Mouse (Mus musculus): ENCODE measurements around the gene Rusc2. TPM values are rescaled to one million over a fixed set of nuclear protein-coding genes. Genes with fewer than 3 reads are reported as not detected.

The Rusc2 gene
- total RNA-seq (2017): 2.8 and 4.8 TPM in 2 replicates

- ATAC-seq (replicated peaks in 1 of 2; ENCODE audit: insufficient read depth in 1 of 2, low FRiP score in 2 of 2, low TSS enrichment in 1 of 2, low read depth in 1 of 2, poor library complexity in 2 of 2, severe bottlenecking in 2 of 2): peak; percentile 63 to 64
Observed at GRCm38 (mm10) chr4:43381408-43382154, at the start of gene Rusc2. TSS of gene Rusc2 (plus strand) at chr4:43381979.

GRCm38 (mm10) chr4:43334771-43335170, 47.0 kb upstream of the Rusc2 start:
- ATAC-seq (replicated peaks in 1 of 2; ENCODE audit: insufficient read depth in 1 of 2, low FRiP score in 2 of 2, low TSS enrichment in 1 of 2, low read depth in 1 of 2, poor library complexity in 2 of 2, severe bottlenecking in 2 of 2): no peak

DNA sequence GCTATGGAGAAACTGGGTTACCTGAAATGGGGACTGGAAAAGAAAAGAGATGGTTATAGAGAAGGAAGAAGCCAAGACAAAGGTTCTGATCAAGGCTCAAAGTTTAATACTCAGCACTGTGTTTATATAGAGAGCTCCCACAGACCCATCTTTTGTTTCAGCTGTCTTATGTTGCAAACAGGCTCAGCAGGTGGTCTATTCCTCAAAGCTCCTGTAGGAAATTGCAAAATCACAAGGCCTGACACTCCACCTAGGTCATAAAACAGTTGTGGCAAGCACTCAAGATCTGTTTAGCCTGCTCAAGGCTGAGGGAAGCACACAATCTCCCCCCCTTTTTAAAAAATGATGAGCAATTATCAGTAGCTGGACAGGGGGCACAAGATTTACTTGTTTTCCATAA, 45.6 kb upstream of the Rusc2 start:
- no peak for ATAC-seq (replicated peaks in 1 of 2; ENCODE audit: insufficient read depth in 1 of 2, low FRiP score in 2 of 2, low TSS enrichment in 1 of 2, low read depth in 1 of 2, poor library complexity in 2 of 2, severe bottlenecking in 2 of 2)

DNA sequence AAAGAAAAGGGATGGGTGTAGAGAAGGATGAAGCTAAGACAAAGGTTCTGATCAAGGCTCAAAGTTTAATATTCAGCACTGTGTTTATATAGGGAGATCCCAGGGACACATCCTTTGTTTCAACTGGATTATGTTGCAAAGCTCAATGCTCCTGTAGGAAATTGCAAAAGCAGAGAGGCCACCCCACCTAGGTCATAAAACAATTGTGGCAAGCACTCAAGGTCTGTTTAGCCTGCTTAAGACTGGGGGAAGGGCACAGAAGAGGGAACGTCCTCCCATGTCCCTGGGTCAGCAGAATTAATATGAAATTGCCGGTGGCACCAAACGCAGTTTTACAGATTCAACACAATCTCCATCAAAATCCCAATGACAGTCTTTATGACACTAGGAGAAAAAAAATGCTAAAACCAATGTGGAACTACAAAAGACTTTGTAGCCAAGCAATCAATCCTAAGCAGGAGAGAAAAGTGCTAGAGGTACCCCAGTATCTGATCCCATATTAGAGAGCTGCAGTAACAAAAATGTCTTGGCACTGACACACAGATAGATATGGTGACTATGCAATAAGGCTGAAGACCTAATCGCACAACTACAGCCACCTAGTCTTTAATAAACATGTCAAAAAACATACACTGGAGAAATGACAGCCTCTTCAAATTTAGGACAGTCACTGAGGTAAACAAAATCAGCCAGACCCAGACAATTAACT, 41.5 kb upstream of the Rusc2 start:
- ATAC-seq (replicated peaks in 1 of 2; ENCODE audit: insufficient read depth in 1 of 2, low FRiP score in 2 of 2, low TSS enrichment in 1 of 2, low read depth in 1 of 2, poor library complexity in 2 of 2, severe bottlenecking in 2 of 2): no peak

GRCm38 (mm10) chr4:43341276-43341891, 40.4 kb upstream of the Rusc2 start:
- ATAC-seq (replicated peaks in 1 of 2; ENCODE audit: insufficient read depth in 1 of 2, low FRiP score in 2 of 2, low TSS enrichment in 1 of 2, low read depth in 1 of 2, poor library complexity in 2 of 2, severe bottlenecking in 2 of 2): no peak

DNA sequence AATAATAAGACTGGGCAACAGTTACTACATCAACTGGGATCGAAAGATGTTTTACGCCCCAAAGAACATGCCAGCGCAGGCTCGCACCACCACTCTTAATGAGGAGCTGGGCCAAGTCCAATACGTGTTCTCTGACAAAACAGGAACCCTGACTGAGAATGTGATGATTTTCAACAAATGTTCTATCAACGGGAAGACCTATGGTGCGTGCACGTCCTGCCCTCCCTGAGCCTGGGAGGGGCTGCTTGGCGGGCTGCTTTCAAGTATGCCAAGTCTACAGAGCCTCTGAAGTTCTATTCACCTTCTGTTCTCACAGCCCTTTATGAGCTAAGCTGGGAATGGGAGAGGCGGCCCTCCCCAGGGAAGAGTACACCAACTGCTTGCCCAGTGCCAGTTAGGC, 39.3 kb upstream of the Rusc2 start:
- ATAC-seq (replicated peaks in 1 of 2; ENCODE audit: insufficient read depth in 1 of 2, low FRiP score in 2 of 2, low TSS enrichment in 1 of 2, low read depth in 1 of 2, poor library complexity in 2 of 2, severe bottlenecking in 2 of 2): no peak

DNA sequence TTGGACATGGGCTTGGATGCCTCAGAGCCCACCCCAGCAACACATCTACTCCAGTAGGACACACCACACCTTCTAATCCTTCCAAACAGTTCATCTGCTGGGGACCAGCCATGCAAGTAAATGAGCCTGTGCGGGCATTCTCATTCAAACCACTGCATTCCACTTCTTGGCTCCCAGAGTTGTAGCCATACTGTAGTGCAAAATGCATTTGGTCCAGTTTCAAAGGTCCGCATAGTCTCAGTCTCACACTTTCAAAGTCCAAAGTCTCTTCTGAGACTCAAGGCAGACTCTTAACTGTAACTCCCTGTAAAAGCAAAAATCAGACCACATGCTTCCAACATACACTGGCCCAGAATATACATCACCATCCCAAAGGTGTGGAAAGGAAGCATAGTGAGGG, 36.8 kb upstream of the Rusc2 start:
- no peak for ATAC-seq (replicated peaks in 1 of 2; ENCODE audit: insufficient read depth in 1 of 2, low FRiP score in 2 of 2, low TSS enrichment in 1 of 2, low read depth in 1 of 2, poor library complexity in 2 of 2, severe bottlenecking in 2 of 2)

GRCm38 (mm10) chr4:43349206-43349605, 32.6 kb upstream of the Rusc2 start:
- no peak for ATAC-seq (replicated peaks in 1 of 2; ENCODE audit: insufficient read depth in 1 of 2, low FRiP score in 2 of 2, low TSS enrichment in 1 of 2, low read depth in 1 of 2, poor library complexity in 2 of 2, severe bottlenecking in 2 of 2)

GRCm38 (mm10) chr4:43350038-43350560, 31.7 kb upstream of the Rusc2 start:
- ATAC-seq (replicated peaks in 1 of 2; ENCODE audit: insufficient read depth in 1 of 2, low FRiP score in 2 of 2, low TSS enrichment in 1 of 2, low read depth in 1 of 2, poor library complexity in 2 of 2, severe bottlenecking in 2 of 2): no peak

DNA sequence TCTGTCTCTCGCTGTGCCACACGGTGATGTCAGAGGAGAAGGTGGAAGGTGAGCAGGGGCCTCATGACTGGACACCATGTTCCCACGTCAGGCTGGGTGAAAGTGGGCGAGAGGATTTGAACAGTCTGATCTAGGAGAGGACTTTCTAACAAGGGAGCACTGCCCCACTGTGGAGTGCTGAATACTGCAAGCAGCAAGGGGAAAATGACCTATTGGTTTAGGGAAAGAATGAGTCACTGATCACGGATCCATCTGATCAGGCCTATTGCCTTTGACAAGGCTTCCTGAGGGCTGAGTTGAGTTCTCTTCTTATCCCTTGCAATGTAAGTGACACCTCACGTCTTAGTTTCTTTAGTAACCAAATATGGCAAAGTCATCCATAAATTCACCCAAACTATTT, 28.1 kb upstream of the Rusc2 start:
- ATAC-seq (replicated peaks in 1 of 2; ENCODE audit: insufficient read depth in 1 of 2, low FRiP score in 2 of 2, low TSS enrichment in 1 of 2, low read depth in 1 of 2, poor library complexity in 2 of 2, severe bottlenecking in 2 of 2): no peak

DNA sequence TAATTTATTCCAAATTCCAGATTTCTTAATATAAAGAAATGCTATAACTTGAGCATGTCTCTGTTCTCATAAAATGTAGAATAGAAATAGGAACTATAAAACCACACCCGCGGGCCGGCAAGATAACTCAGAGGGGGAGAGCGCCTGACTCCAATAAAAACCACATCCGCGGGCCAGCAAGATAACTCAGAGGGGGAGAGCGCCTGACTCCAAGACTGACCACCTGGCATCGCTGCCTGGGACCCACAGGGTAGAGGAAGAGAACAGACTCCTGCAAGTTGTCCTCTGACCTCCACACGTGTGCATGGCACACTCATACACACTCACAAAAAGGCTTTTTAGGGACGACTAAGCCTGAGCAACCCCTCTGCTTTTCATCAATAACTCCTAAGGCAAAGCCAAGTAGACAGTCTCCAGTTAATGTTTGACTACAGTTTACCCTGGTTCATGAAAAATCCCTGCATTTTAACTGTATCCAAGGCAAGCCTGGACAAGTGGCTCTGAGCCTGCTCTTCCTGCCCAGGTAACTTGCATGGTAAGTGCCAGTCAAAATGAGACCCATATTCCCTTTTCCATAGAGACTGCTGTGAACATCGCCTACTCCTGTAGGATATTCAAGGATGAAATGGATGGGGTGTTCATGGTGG, 16.7 kb upstream of the Rusc2 start:
- ATAC-seq (replicated peaks in 1 of 2; ENCODE audit: insufficient read depth in 1 of 2, low FRiP score in 2 of 2, low TSS enrichment in 1 of 2, low read depth in 1 of 2, poor library complexity in 2 of 2, severe bottlenecking in 2 of 2): peak; percentile 37 to 68

- no peak for ATAC-seq (replicated peaks in 1 of 2; ENCODE audit: insufficient read depth in 1 of 2, low FRiP score in 2 of 2, low TSS enrichment in 1 of 2, low read depth in 1 of 2, poor library complexity in 2 of 2, severe bottlenecking in 2 of 2)
Observed at GRCm38 (mm10) chr4:43367295-43367694, 14.5 kb upstream of the Rusc2 start.

GRCm38 (mm10) chr4:43367787-43368186, 14.0 kb upstream of the Rusc2 start:
- ATAC-seq (replicated peaks in 1 of 2; ENCODE audit: insufficient read depth in 1 of 2, low FRiP score in 2 of 2, low TSS enrichment in 1 of 2, low read depth in 1 of 2, poor library complexity in 2 of 2, severe bottlenecking in 2 of 2): peak; percentile 38 to 54; a peak in 3 of 4 replicates

GRCm38 (mm10) chr4:43371406-43371805, 10.4 kb upstream of the Rusc2 start:
- ATAC-seq (replicated peaks in 1 of 2; ENCODE audit: insufficient read depth in 1 of 2, low FRiP score in 2 of 2, low TSS enrichment in 1 of 2, low read depth in 1 of 2, poor library complexity in 2 of 2, severe bottlenecking in 2 of 2): no peak

- no peak for ATAC-seq (replicated peaks in 1 of 2; ENCODE audit: insufficient read depth in 1 of 2, low FRiP score in 2 of 2, low TSS enrichment in 1 of 2, low read depth in 1 of 2, poor library complexity in 2 of 2, severe bottlenecking in 2 of 2)
Observed at GRCm38 (mm10) chr4:43372155-43372554, 9.6 kb upstream of the Rusc2 start.

GRCm38 (mm10) chr4:43374266-43374665, 7.5 kb upstream of the Rusc2 start:
- ATAC-seq (replicated peaks in 1 of 2; ENCODE audit: insufficient read depth in 1 of 2, low FRiP score in 2 of 2, low TSS enrichment in 1 of 2, low read depth in 1 of 2, poor library complexity in 2 of 2, severe bottlenecking in 2 of 2): no peak

DNA sequence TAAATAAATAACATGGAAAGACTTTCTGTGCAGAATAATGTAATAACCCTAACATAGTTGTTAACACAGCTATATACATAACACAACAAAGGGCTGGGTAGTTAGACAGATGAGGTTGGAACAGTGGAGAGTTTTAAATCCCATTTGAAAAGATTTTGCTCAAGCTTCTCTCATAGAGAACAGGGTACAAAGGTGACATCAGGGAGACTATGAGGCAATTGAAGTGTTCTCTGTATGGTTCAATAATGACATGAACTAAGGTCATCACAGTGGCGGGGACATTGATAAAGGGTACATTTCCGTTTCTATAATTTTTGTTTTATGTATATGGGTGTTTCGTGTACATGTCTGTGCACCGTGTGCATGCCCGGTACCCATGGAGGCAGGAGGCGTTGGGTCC, 2.2 kb upstream of the Rusc2 start:
- no peak for ATAC-seq (replicated peaks in 1 of 2; ENCODE audit: insufficient read depth in 1 of 2, low FRiP score in 2 of 2, low TSS enrichment in 1 of 2, low read depth in 1 of 2, poor library complexity in 2 of 2, severe bottlenecking in 2 of 2)

DNA sequence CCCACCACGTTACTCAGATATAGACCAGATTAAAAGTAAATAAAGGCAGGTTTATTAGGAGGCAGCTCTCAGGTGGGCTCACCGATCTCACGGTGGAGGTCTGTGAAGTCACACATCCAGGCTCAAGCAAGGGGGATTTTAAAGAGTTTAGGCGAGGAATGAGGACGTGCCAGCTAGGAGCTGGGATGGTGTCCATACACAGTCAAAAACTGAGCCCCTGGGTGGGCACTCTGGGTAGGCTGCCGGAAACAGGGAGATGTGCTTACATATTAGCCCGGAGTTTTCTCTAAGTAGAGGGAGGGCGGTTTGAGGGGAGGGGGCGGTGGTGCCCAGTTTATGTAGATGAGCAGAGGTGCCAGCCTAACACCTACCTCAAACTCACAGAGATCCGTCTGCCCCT, 828 bp upstream of the Rusc2 start:
- no peak for ATAC-seq (replicated peaks in 1 of 2; ENCODE audit: insufficient read depth in 1 of 2, low FRiP score in 2 of 2, low TSS enrichment in 1 of 2, low read depth in 1 of 2, poor library complexity in 2 of 2, severe bottlenecking in 2 of 2)
